Mouse (Mus musculus): ENCODE measurements at regions not wholly inside any gene's neighbourhood (a gene's known extent, or its start where the extent isn't known, plus 50 kb on each side); places are given as distances from the start of the nearest gene placed in this dataset.

- H3K36me3 ChIP-seq (ENCODE audit: insufficient read depth, low read length): no peaks in the 10 kb centered on the region
- H3K4me3 ChIP-seq (ENCODE audit: low read length): no peak overlapping the region
- WGBS: 81% methylated on average over 2 of the region's 2 CpGs
- H3K9ac ChIP-seq (replicated peaks; ENCODE audit: low read length): no peak overlapping the region
- no peak overlapping the region for H3K27ac ChIP-seq (ENCODE audit: low read length)
- no peaks in the 10 kb centered on the region for H3K9me3 ChIP-seq (ENCODE audit: low read length)
- no peaks in the 10 kb centered on the region for H3K4me1 ChIP-seq (ENCODE audit: insufficient read depth, low read length)
- H3K4me2 ChIP-seq (replicated peaks; ENCODE audit: low read depth, low read length): no peak overlapping the region
- ATAC-seq (ENCODE audit: low FRiP score, low TSS enrichment): no peak
- H3K27me3 ChIP-seq (ENCODE audit: insufficient read depth, low read length): no peaks in the 10 kb centered on the region
These were observed 466.4 kb upstream of the Pbx1 start for GRCm38 (mm10) chr1:168898483-168898882.

- no peak overlapping the region for H3K27ac ChIP-seq (ENCODE audit: low read length)
- no peak for ATAC-seq (ENCODE audit: low FRiP score, low TSS enrichment)
- WGBS: 51% methylated on average over 3 of the region's 3 CpGs
These were observed 429.5 kb upstream of the Pbx1 start for GRCm38 (mm10) chr1:168861577-168861976.

GRCm38 (mm10) chr1:168823184-168823583 is 391.1 kb upstream of the Pbx1 start:
- 70% methylated on average over 3 of the region's 3 CpGs for WGBS
- H3K4me3 ChIP-seq (ENCODE audit: low read length): no peak overlapping the region
- no peaks in the 10 kb centered on the region for H3K4me1 ChIP-seq (ENCODE audit: insufficient read depth, low read length)
- H3K9ac ChIP-seq (replicated peaks; ENCODE audit: low read length): no peak overlapping the region
- H3K27ac ChIP-seq (ENCODE audit: low read length): no peak overlapping the region
- no peaks in the 10 kb centered on the region for H3K9me3 ChIP-seq (ENCODE audit: low read length)
- no peak for ATAC-seq (ENCODE audit: low FRiP score, low TSS enrichment)
- no peaks in the 10 kb centered on the region for H3K27me3 ChIP-seq (ENCODE audit: insufficient read depth, low read length)
- H3K36me3 ChIP-seq (ENCODE audit: insufficient read depth, low read length): no peaks in the 10 kb centered on the region
- H3K4me2 ChIP-seq (replicated peaks; ENCODE audit: low read depth, low read length): no peak overlapping the region

More at GRCm38 (mm10) chr1:168861577-168861976, 429.5 kb upstream of the Pbx1 start:
- Histone ChIP-seq H3K27me3 (ENCODE audit: insufficient read depth, low read length) (no peaks in the 10 kb centered on the region), H3K4me3 (ENCODE audit: low read length) (no peak overlapping the region), H3K9me3 (ENCODE audit: low read length) (no peaks in the 10 kb centered on the region), H3K4me1 (ENCODE audit: insufficient read depth, low read length) (no peaks in the 10 kb centered on the region), H3K36me3 (ENCODE audit: insufficient read depth, low read length) (no peaks in the 10 kb centered on the region), H3K9ac (replicated peaks; ENCODE audit: low read length) (no peak overlapping the region), H3K4me2 (replicated peaks; ENCODE audit: low read depth, low read length) (no peak overlapping the region)

- ATAC-seq (ENCODE audit: low FRiP score, low TSS enrichment): no peak
- no peak overlapping the region for H3K4me2 ChIP-seq (replicated peaks; ENCODE audit: low read depth, low read length)
- no peaks in the 10 kb centered on the region for H3K4me1 ChIP-seq (ENCODE audit: insufficient read depth, low read length)
- no peaks in the 10 kb centered on the region for H3K27me3 ChIP-seq (ENCODE audit: insufficient read depth, low read length)
- no peaks in the 10 kb centered on the region for H3K9me3 ChIP-seq (ENCODE audit: low read length)
- 88% methylated on average over 5 of the region's 5 CpGs for WGBS
- no peak overlapping the region for H3K27ac ChIP-seq (ENCODE audit: low read length)
- H3K4me3 ChIP-seq (ENCODE audit: low read length): no peak overlapping the region
- H3K36me3 ChIP-seq (ENCODE audit: insufficient read depth, low read length): no peaks in the 10 kb centered on the region
- H3K9ac ChIP-seq (replicated peaks; ENCODE audit: low read length): no peak overlapping the region
These were observed 386.3 kb upstream of the Pbx1 start for GRCm38 (mm10) chr1:168818381-168818780.

GRCm38 (mm10) chr1:168807084-168807483 is 375.0 kb upstream of the Pbx1 start:
- no peak for ATAC-seq (ENCODE audit: low FRiP score, low TSS enrichment)
- 60% methylated on average over 3 of the region's 3 CpGs for WGBS
- H3K27ac ChIP-seq (ENCODE audit: low read length): no peak overlapping the region

GRCm38 (mm10) chr1:168805442-168805841 is 373.4 kb upstream of the Pbx1 start:
- Histone ChIP-seq H3K9me3 (ENCODE audit: low read length) (no peaks in the 10 kb centered on the region), H3K36me3 (ENCODE audit: insufficient read depth, low read length) (no peaks in the 10 kb centered on the region), H3K27ac (ENCODE audit: low read length) (no peak overlapping the region), H3K4me3 (ENCODE audit: low read length) (no peak overlapping the region), H3K9ac (replicated peaks; ENCODE audit: low read length) (no peak overlapping the region), H3K27me3 (ENCODE audit: insufficient read depth, low read length) (no peaks in the 10 kb centered on the region), H3K4me2 (replicated peaks; ENCODE audit: low read depth, low read length) (no peak overlapping the region), H3K4me1 (ENCODE audit: insufficient read depth, low read length) (no peaks in the 10 kb centered on the region)
- no peak for ATAC-seq (ENCODE audit: low FRiP score, low TSS enrichment)
- WGBS: 81% methylated on average over 3 of the region's 3 CpGs

More at GRCm38 (mm10) chr1:168807084-168807483, 375.0 kb upstream of the Pbx1 start:
- Histone ChIP-seq H3K4me2 (replicated peaks; ENCODE audit: low read depth, low read length) (no peak overlapping the region), H3K4me3 (ENCODE audit: low read length) (no peak overlapping the region), H3K9ac (replicated peaks; ENCODE audit: low read length) (no peak overlapping the region), H3K9me3 (ENCODE audit: low read length) (no peaks in the 10 kb centered on the region), H3K4me1 (ENCODE audit: insufficient read depth, low read length) (no peaks in the 10 kb centered on the region), H3K27me3 (ENCODE audit: insufficient read depth, low read length) (no peaks in the 10 kb centered on the region), H3K36me3 (ENCODE audit: insufficient read depth, low read length) (no peaks in the 10 kb centered on the region)

- H3K9ac ChIP-seq (replicated peaks; ENCODE audit: low read length): no peak overlapping the region
- H3K9me3 ChIP-seq (ENCODE audit: low read length): no peaks in the 10 kb centered on the region
- WGBS: 65% methylated on average over 1 of the region's 1 CpGs
- H3K4me3 ChIP-seq (ENCODE audit: low read length): no peak overlapping the region
- H3K27me3 ChIP-seq (ENCODE audit: insufficient read depth, low read length): no peaks in the 10 kb centered on the region
- no peak for ATAC-seq (ENCODE audit: low FRiP score, low TSS enrichment)
- H3K36me3 ChIP-seq (ENCODE audit: insufficient read depth, low read length): no peaks in the 10 kb centered on the region
- no peak overlapping the region for H3K4me2 ChIP-seq (replicated peaks; ENCODE audit: low read depth, low read length)
- no peak overlapping the region for H3K27ac ChIP-seq (ENCODE audit: low read length)
- no peaks in the 10 kb centered on the region for H3K4me1 ChIP-seq (ENCODE audit: insufficient read depth, low read length)
These were observed 369.0 kb upstream of the Pbx1 start for GRCm38 (mm10) chr1:168801046-168801445.

- no peak for ATAC-seq (ENCODE audit: low FRiP score, low TSS enrichment)
- H3K36me3 ChIP-seq (ENCODE audit: insufficient read depth, low read length): no peaks in the 10 kb centered on the region
- no peak overlapping the region for H3K27ac ChIP-seq (ENCODE audit: low read length)
- H3K4me3 ChIP-seq (ENCODE audit: low read length): no peak overlapping the region
- H3K4me2 ChIP-seq (replicated peaks; ENCODE audit: low read depth, low read length): no peak overlapping the region
- H3K9ac ChIP-seq (replicated peaks; ENCODE audit: low read length): 0 out of 2 replicates have a peak overlapping the region, but pooled peaks have one; percentile 11
- peaks cover 7% of the 10 kb centered on the region; the same call in 1 of the 2 replicates for H3K4me1 ChIP-seq (ENCODE audit: insufficient read depth, low read length)
- 18% methylated on average over 3 of the region's 3 CpGs for WGBS
- H3K27me3 ChIP-seq (ENCODE audit: insufficient read depth, low read length): no peaks in the 10 kb centered on the region
- no peaks in the 10 kb centered on the region for H3K9me3 ChIP-seq (ENCODE audit: low read length)
These were observed 354.7 kb upstream of the Pbx1 start for GRCm38 (mm10) chr1:168786731-168787130.

- Histone ChIP-seq H3K4me1 (ENCODE audit: insufficient read depth, low read length) (peaks cover 7% of the 10 kb centered on the region; the same call in 1 of the 2 replicates), H3K4me3 (ENCODE audit: low read length) (no peak overlapping the region), H3K27me3 (ENCODE audit: insufficient read depth, low read length) (no peaks in the 10 kb centered on the region), H3K4me2 (replicated peaks; ENCODE audit: low read depth, low read length) (no peak overlapping the region), H3K36me3 (ENCODE audit: insufficient read depth, low read length) (no peaks in the 10 kb centered on the region), H3K9ac (replicated peaks; ENCODE audit: low read length) (no peak overlapping the region), H3K9me3 (ENCODE audit: low read length) (no peaks in the 10 kb centered on the region), H3K27ac (ENCODE audit: low read length) (no peak overlapping the region)
- no peak for ATAC-seq (ENCODE audit: low FRiP score, low TSS enrichment)
These were observed 351.8 kb upstream of the Pbx1 start for GRCm38 (mm10) chr1:168783851-168784250.

GRCm38 (mm10) chr1:168764368-168764895 is 332.4 kb upstream of the Pbx1 start:
- WGBS: 80% methylated on average over 6 of the region's 6 CpGs
- ATAC-seq (ENCODE audit: low FRiP score, low TSS enrichment): no peak
- no peak overlapping the region for H3K27ac ChIP-seq (ENCODE audit: low read length)

More at GRCm38 (mm10) chr1:168764368-168764895, 332.4 kb upstream of the Pbx1 start:
- Histone ChIP-seq H3K36me3 (ENCODE audit: insufficient read depth, low read length) (no peaks in the 10 kb centered on the region), H3K9me3 (ENCODE audit: low read length) (no peaks in the 10 kb centered on the region), H3K9ac (replicated peaks; ENCODE audit: low read length) (no peak overlapping the region), H3K27me3 (ENCODE audit: insufficient read depth, low read length) (no peaks in the 10 kb centered on the region), H3K4me3 (ENCODE audit: low read length) (no peak overlapping the region), H3K4me1 (ENCODE audit: insufficient read depth, low read length) (no peaks in the 10 kb centered on the region), H3K4me2 (replicated peaks; ENCODE audit: low read depth, low read length) (no peak overlapping the region)
